Mouse (Mus musculus) embryo, embryonic 11 days (tissue): Measurements from ENCODE around the gene Atxn7.
"Not testable (repeated sequence)": the region's sequence is repeated elsewhere in the genome, so short reads cannot be mapped to it uniquely, and the experiment has no call there.

Experiments
- DNase-seq: peaks from one replicate; pipeline ENCODE4 v3.0.0-alpha.2; 2015

Atxn7 gene

GRCm38 (mm10) chr14:13990741-13991140 lies 29.5 kb downstream of the Atxn7 start:
- DNase-seq: no peak

- DNase-seq: no peak
These were observed 34.2 kb downstream of the Atxn7 start for GRCm38 (mm10) chr14:13995206-13996097.

- DNase-seq: no peak
These were observed 41.5 kb downstream of the Atxn7 start for GRCm38 (mm10) chr14:14002771-14003170.

- no peak for DNase-seq
These were observed 48.5 kb downstream of the Atxn7 start for GRCm38 (mm10) chr14:14009712-14010111.

GRCm38 (mm10) chr14:14012383-14013251 lies 51.4 kb downstream of the Atxn7 start:
- peak; percentile 90 for DNase-seq

- no peak for DNase-seq
These were observed 52.0 kb downstream of the Atxn7 start for GRCm38 (mm10) chr14:14013252-14013711.

GRCm38 (mm10) chr14:14014636-14015375 lies 53.6 kb downstream of the Atxn7 start:
- no peak for DNase-seq

- peak; percentile 28 for DNase-seq
These were observed 58.1 kb downstream of the Atxn7 start for GRCm38 (mm10) chr14:14019155-14019894.

GRCm38 (mm10) chr14:14021244-14021643 lies 60.0 kb downstream of the Atxn7 start:
- DNase-seq: no peak

GRCm38 (mm10) chr14:14025870-14026269 lies 64.6 kb downstream of the Atxn7 start:
- no peak for DNase-seq

GRCm38 (mm10) chr14:14030621-14031020 lies 69.4 kb downstream of the Atxn7 start:
- no peak for DNase-seq

- DNase-seq: no peak
These were observed 71.6 kb downstream of the Atxn7 start for GRCm38 (mm10) chr14:14032842-14033241.

GRCm38 (mm10) chr14:14036352-14036751 lies 75.1 kb downstream of the Atxn7 start:
- DNase-seq: no peak

GRCm38 (mm10) chr14:14038233-14038632 lies 77.0 kb downstream of the Atxn7 start:
- no peak for DNase-seq

- no peak for DNase-seq
These were observed 81.1 kb downstream of the Atxn7 start for GRCm38 (mm10) chr14:14042336-14042735.

GRCm38 (mm10) chr14:14054386-14054785 lies 93.1 kb downstream of the Atxn7 start:
- peak; percentile 34 for DNase-seq

- DNase-seq: not testable (repeated sequence)
These were observed 98.4 kb downstream of the Atxn7 start for GRCm38 (mm10) chr14:14059606-14060005.

- no peak for DNase-seq
These were observed 101.4 kb downstream of the Atxn7 start for GRCm38 (mm10) chr14:14062531-14063245.

GRCm38 (mm10) chr14:14063382-14063781 lies 102.1 kb downstream of the Atxn7 start:
- no peak for DNase-seq

- peak; percentile 32 for DNase-seq
These were observed 103.4 kb downstream of the Atxn7 start for GRCm38 (mm10) chr14:14064486-14065141.

GRCm38 (mm10) chr14:14065142-14065498 lies 103.9 kb downstream of the Atxn7 start:
- no peak for DNase-seq
